Mouse (Mus musculus): ENCODE results near the gene Gsdma2.
"Not testable (repeated sequence)": the region's sequence is repeated elsewhere in the genome, so short reads cannot be mapped to it uniquely, and the experiment has no call there.

Gsdma2 gene

GRCm38 (mm10) chr11:98668984-98669383 lies 22.4 kb downstream of the Gsdma2 start:
- DNase-seq (ENCODE audit: low spot score): no peak

GRCm38 (mm10) chr11:98671284-98671815 lies 24.8 kb downstream of the Gsdma2 start:
- DNase-seq (ENCODE audit: low spot score): no peak

GRCm38 (mm10) chr11:98671857-98672256 lies 25.3 kb downstream of the Gsdma2 start:
- peak; percentile 47 for DNase-seq (ENCODE audit: low spot score)

GRCm38 (mm10) chr11:98672482-98672881 lies 25.9 kb downstream of the Gsdma2 start:
- no peak for DNase-seq (ENCODE audit: low spot score)

GRCm38 (mm10) chr11:98673136-98673535 lies 26.6 kb downstream of the Gsdma2 start:
- peak; percentile 36 for DNase-seq (ENCODE audit: low spot score)

- no peak for DNase-seq (ENCODE audit: low spot score)
These were observed 29.3 kb downstream of the Gsdma2 start for GRCm38 (mm10) chr11:98675829-98676363.

- DNase-seq (ENCODE audit: low spot score): no peak
These were observed 33.5 kb downstream of the Gsdma2 start for GRCm38 (mm10) chr11:98680023-98680422.

GRCm38 (mm10) chr11:98680595-98680994 lies 34.0 kb downstream of the Gsdma2 start:
- DNase-seq (ENCODE audit: low spot score): not testable (repeated sequence)

- no peak for DNase-seq (ENCODE audit: low spot score)
These were observed 34.6 kb downstream of the Gsdma2 start for GRCm38 (mm10) chr11:98681186-98681585.

- peak; percentile 98 for DNase-seq (ENCODE audit: low spot score)
These were observed 35.5 kb downstream of the Gsdma2 start, which contains the start of gene Psmd3 for GRCm38 (mm10) chr11:98681786-98682745. Gene Psmd3 (plus strand): TSS chr11:98682554.

- DNase-seq (ENCODE audit: low spot score): no peak
These were observed 36.3 kb downstream of the Gsdma2 start for GRCm38 (mm10) chr11:98682811-98683210.

- no peak for DNase-seq (ENCODE audit: low spot score)
These were observed 39.1 kb downstream of the Gsdma2 start for GRCm38 (mm10) chr11:98685642-98686041.

- DNase-seq (ENCODE audit: low spot score): no peak
These were observed 40.4 kb downstream of the Gsdma2 start for GRCm38 (mm10) chr11:98686976-98687375.

GRCm38 (mm10) chr11:98688009-98688408 lies 41.5 kb downstream of the Gsdma2 start:
- no peak for DNase-seq (ENCODE audit: low spot score)

GRCm38 (mm10) chr11:98693201-98693600 lies 46.6 kb downstream of the Gsdma2 start:
- no peak for DNase-seq (ENCODE audit: low spot score)

GRCm38 (mm10) chr11:98693746-98694145 lies 47.2 kb downstream of the Gsdma2 start:
- no peak for DNase-seq (ENCODE audit: low spot score)

GRCm38 (mm10) chr11:98694301-98694700 lies 47.7 kb downstream of the Gsdma2 start:
- DNase-seq (ENCODE audit: low spot score): no peak

- no peak for DNase-seq (ENCODE audit: low spot score)
These were observed 48.8 kb downstream of the Gsdma2 start for GRCm38 (mm10) chr11:98695408-98695807.

GRCm38 (mm10) chr11:98696454-98697216 lies 50.1 kb downstream of the Gsdma2 start:
- no peak for DNase-seq (ENCODE audit: low spot score)

GRCm38 (mm10) chr11:98697225-98697624 lies 50.7 kb downstream of the Gsdma2 start:
- DNase-seq (ENCODE audit: low spot score): no peak

GRCm38 (mm10) chr11:98698849-98699640 lies 52.5 kb downstream of the Gsdma2 start:
- DNase-seq (ENCODE audit: low spot score): no peak
